Mouse (Mus musculus) CD4-positive, CD25-positive, alpha-beta regulatory T cell, adult 9 weeks (primary cell): ENCODE results near the gene Glmn. TPM values are rescaled to one million over a fixed set of nuclear protein-coding genes. Genes with fewer than 3 reads are reported as not detected.

Experiments
- polyA plus RNA-seq: library from polyadenylated mRNA; unstranded; fragments of 100-300 nt; shearing (Covaris generic); gene quantifications from one replicate; pipeline ENCODE4 v1.2.1, GENCODE M21; 2017

Gene Glmn
- 24.5 TPM for polyA plus RNA-seq

DNA sequence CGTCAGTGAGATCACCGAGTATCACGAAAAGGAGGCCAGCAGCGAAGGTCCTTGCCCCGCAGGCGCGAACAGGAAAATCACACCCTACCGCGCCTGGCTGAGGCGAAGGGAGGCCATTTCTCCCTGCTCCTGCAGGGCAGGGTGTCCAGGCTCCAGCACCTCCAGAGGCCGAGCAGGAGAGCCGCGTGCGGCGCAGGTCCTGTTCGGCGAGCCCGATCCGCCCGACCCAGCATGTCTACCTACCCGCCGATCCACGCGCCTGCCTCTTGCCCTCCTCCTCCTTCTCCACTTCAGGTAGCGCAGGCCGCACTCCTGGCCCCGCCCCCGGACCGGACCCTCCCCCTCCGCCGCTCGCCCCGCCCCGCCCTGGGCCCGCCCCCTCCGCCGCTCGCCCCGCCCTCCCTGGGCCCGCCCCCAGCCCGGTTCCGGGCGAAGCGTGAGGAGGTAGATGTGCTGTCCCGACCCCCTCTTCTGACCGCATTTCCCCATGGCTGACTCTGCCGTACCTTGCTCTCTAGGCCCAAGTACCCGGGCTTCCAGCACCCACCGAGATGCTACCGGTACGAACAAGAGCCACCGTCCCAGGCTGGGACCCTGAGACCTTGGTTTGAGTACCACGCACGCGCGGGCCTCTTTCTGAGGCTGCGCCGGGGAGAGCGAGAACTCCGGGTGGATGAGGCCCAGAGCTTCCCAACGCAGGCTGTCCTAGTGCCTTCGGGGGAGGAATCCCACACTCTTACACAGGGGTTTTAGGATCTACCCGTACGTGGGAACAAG, at the start of gene Glmn, which contains the start of gene Rpap2:
Gene Glmn, minus strand, starts transcription at position 588 of the 777 bp plus-strand sequence.
Gene Rpap2, plus strand, starts transcription at position 73 of the 777 bp plus-strand sequence.

DNA sequence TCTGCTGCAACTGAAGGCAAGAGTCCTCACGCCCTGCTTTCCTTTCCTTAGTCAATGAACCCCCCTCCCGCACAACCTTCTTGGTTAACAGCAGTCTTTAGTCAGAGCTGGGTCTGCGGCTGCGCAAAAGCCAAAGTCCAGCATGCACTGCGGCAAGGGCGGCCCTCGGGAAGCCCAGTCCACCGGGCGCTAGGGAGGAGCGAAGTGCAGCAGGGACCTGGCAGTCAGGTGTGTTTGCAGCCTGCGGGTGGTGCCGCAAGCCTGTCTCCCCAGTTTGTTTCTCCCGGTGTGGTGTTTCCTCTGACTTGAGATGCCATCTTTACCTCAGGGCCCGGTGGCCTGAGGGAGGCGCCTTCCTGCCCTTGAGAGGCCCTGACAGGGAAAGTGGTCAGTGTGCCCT, 63.1 kb downstream of the Glmn start, which contains the start of gene 1700028K03Rik:
Gene 1700028K03Rik, plus strand, starts transcription at position 129 of the 400 bp plus-strand sequence.

DNA sequence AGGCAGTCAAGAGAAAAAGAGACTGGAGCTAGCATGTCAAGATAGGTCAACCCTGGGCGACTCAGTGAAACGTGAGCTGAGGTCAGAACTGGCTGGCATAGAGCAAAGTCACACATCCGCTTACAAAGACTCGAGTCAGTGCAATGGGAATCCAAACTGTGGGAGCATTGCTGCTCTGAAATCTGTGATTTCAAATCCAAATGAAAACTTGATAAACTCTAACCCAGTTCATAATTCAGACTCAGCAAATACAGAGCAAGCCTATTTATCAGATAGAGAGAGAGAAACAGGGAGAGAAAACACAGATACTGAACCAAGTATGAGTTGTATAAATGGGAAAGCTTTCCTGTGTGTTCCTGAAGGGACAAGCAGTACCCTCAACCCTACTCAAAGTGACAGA, 90.4 kb downstream of the Glmn start, which contains the start of gene Gm42669:
Gene Gm42669, plus strand, starts transcription at position 301 of the 400 bp plus-strand sequence.

Other genes with a start within 250 kb of the Glmn start
- gene Ephx4, start 195.2 kb downstream of the Glmn start, polyA plus RNA-seq = 1.2 TPM
- not detected for gene Lpcat2b, start 166.3 kb downstream of the Glmn start, polyA plus RNA-seq
- gene Btbd8, start 159.9 kb downstream of the Glmn start, polyA plus RNA-seq = 9.7 TPM
- gene Gm42669, start 90.3 kb downstream of the Glmn start, polyA plus RNA-seq = 0.47 TPM
- gene 1700028K03Rik, start 63.2 kb downstream of the Glmn start, polyA plus RNA-seq = 0.10 TPM
- 39.3 TPM for gene Rpap2, start 515 bp downstream of the Glmn start, polyA plus RNA-seq
- 2.1 TPM for gene Gfi1, start 128.1 kb upstream of the Glmn start, polyA plus RNA-seq
- not detected for gene Ube2d2b, start 232.2 kb upstream of the Glmn start, polyA plus RNA-seq